In genomic region chr10:58383282-58383681, GRCm38 (mm10) we compare ENCODE assay signal across 8 mouse cellular contexts.
DNase-seq lines count a peak whose midpoint lies in the region; ATAC-seq and TF ChIP-seq lines count a peak whose summit lies in the region.

No protein-coding gene starts in this region.

- H3K9ac ChIP-seq in CH12.LX (ENCODE audit: insufficient read depth, low read depth) = no peak overlapping the region
- no peak overlapping the region for H3K9ac ChIP-seq in embryonic facial prominence, embryonic 13.5 days

- no peaks in the 10 kb centered on the region for H3K27me3 ChIP-seq in CH12.LX (replicated peaks)
- H3K27me3 ChIP-seq in embryonic facial prominence, embryonic 13.5 days = no peaks in the 10 kb centered on the region

- peak; percentile 55 to 70 for DNase-seq in heart, adult 18-20 months
- DNase-seq in heart, postnatal 25 days (ENCODE audit: low spot score) = no peak
- peak; percentile 58 for DNase-seq in CH12.LX (ENCODE audit: extremely low read depth)
- DNase-seq in lung, postnatal 10 days = peak; percentile 61
- peak; percentile 78 to 90 for DNase-seq in right cerebral cortex, postnatal 10 days (ENCODE audit: low spot score in 2 of 2)
- DNase-seq in thymus, postnatal 25 days = no peak

- H3K79me2 ChIP-seq in CH12.LX (replicated peaks; ENCODE audit: control insufficient read depth, extremely low read depth, insufficient read depth, poor library complexity, severe bottlenecking) = peaks cover 75% of the 10 kb centered on the region

- TF ChIP-seq EP300 in CH12.LX (IDR thresholded peaks at IDR 0.05; ENCODE audit: low read length) = no peak

- in situ Hi-C loops in CH12.LX (cut with MboI; ENCODE audit: low pct_ligation_motif_present, low pct_unique_long_range_greater_than_20kb, low sequenced_read_pairs) = no loop called here

- H3K9me3 ChIP-seq in CH12.LX (replicated peaks; ENCODE audit: low read length) = peaks cover 2% of the 10 kb centered on the region
- no peaks in the 10 kb centered on the region for H3K9me3 ChIP-seq in embryonic facial prominence, embryonic 13.5 days

- 50% methylated on average over 3 of the region's 3 CpGs for WGBS in embryonic facial prominence, embryonic 13.5 days

- H3K4me1 ChIP-seq in CH12.LX (ENCODE audit: control insufficient read depth in 1 of 2, insufficient read depth in 2 of 2) = peaks cover 0 to 63% of the 10 kb centered on the region in 2 experiments; a peak in 2 of 4 replicates
- peaks cover 13% of the 10 kb centered on the region for H3K4me1 ChIP-seq in embryonic facial prominence, embryonic 13.5 days

- H3K4me2 ChIP-seq in CH12.LX (ENCODE audit: insufficient read depth, low read depth, poor library complexity, severe bottlenecking) = no peak overlapping the region
- no peak overlapping the region for H3K4me2 ChIP-seq in embryonic facial prominence, embryonic 13.5 days

- no peak for TF ChIP-seq POLR2A in CH12.LX (IDR thresholded peaks at IDR 0.05; ENCODE audit: low read depth, low read length)

- intact Hi-C loops in heart, postnatal 25 days (cut with DNase I) = no loop called here

- no peak overlapping the region for H3K4me3 ChIP-seq in CH12.LX (replicated peaks in 1 of 3; ENCODE audit: low read depth in 2 of 3, low read length in 2 of 3, poor library complexity in 1 of 3)
- no peak overlapping the region for H3K4me3 ChIP-seq in embryonic facial prominence, embryonic 13.5 days

- no peak for TF ChIP-seq CTCF in CH12.LX (conservative IDR thresholded peaks at IDR 0.05 in 1 of 2, IDR thresholded peaks at IDR 0.05 in 1 of 2; ENCODE audit: low read depth in 2 of 2, low read length in 2 of 2)

- H3K36me3 ChIP-seq in CH12.LX (replicated peaks in 1 of 2; ENCODE audit: control insufficient read depth in 1 of 2, insufficient read depth in 1 of 2, low read length in 1 of 2) = peaks cover 0 to 50% of the 10 kb centered on the region in 2 experiments
- no peaks in the 10 kb centered on the region for H3K36me3 ChIP-seq in embryonic facial prominence, embryonic 13.5 days

- no peak overlapping the region for H3K27ac ChIP-seq in CH12.LX (ENCODE audit: insufficient read depth, low read depth)
- H3K27ac ChIP-seq in embryonic facial prominence, embryonic 13.5 days = peak overlapping the region; percentile 44; the same call in 1 of the 2 replicates

- no peak for ATAC-seq in embryonic facial prominence, embryonic 13.5 days (ENCODE audit: insufficient number of reproducible peaks, insufficient read depth, low FRiP score, low TSS enrichment, low read depth)
- peak; percentile 95 for ATAC-seq in hematopoietic stem cell, adult 5-6 weeks (replicated peaks in 1 of 2; ENCODE audit: insufficient read depth in 1 of 2, low FRiP score in 2 of 2, low TSS enrichment in 1 of 2, low read depth in 1 of 2, poor library complexity in 2 of 2, severe bottlenecking in 2 of 2)

- dilution Hi-C loops in CH12.LX (cut with MboI; ENCODE audit: extremely low pct_ligation_motif_present, extremely low pct_unique_long_range_greater_than_20kb, low sequenced_read_pairs) = no loop called here

- TF ChIP-seq RAD21 in CH12.LX (IDR thresholded peaks at IDR 0.05; ENCODE audit: low read depth, low read length) = no peak

TF ChIP-seq in CH12.LX, 34 proteins besides CTCF, POLR2A, EP300 and RAD21:
- no peak for TF ChIP-seq PAX5 (IDR thresholded peaks at IDR 0.05; ENCODE audit: low read length)
- no peak for TF ChIP-seq MXI1 (IDR thresholded peaks at IDR 0.05; ENCODE audit: low read depth, low read length)
- no peak for TF ChIP-seq USF1 (IDR thresholded peaks at IDR 0.05; ENCODE audit: low read depth, low read length)
- TF ChIP-seq ELF1 (IDR thresholded peaks at IDR 0.05; ENCODE audit: low read depth, low read length) = no peak
- no peak for TF ChIP-seq ZKSCAN1 (IDR thresholded peaks at IDR 0.05; ENCODE audit: borderline replicate concordance, low read depth, low read length)
- TF ChIP-seq TBP (conservative IDR thresholded peaks at IDR 0.05; ENCODE audit: low read depth, low read length) = no peak
- no peak for TF ChIP-seq HCFC1 (IDR thresholded peaks at IDR 0.05; ENCODE audit: low read depth, low read length)
- no peak for TF ChIP-seq KAT2A (IDR thresholded peaks at IDR 0.05; ENCODE audit: insufficient replicate concordance, low read length)
- TF ChIP-seq BHLHE40 (IDR thresholded peaks at IDR 0.05; ENCODE audit: low read depth, low read length) = no peak
- TF ChIP-seq MYC (IDR thresholded peaks at IDR 0.05; ENCODE audit: low read depth, low read length) = no peak
- no peak for TF ChIP-seq MAX (IDR thresholded peaks at IDR 0.05; ENCODE audit: low read length)
- no peak for TF ChIP-seq USF2 (conservative IDR thresholded peaks at IDR 0.05; ENCODE audit: low read depth, low read length)
- no peak for TF ChIP-seq MAFK (IDR thresholded peaks at IDR 0.05; ENCODE audit: insufficient replicate concordance, low read length)
- no peak for TF ChIP-seq TCF12 (IDR thresholded peaks at IDR 0.05; ENCODE audit: low read depth, low read length)

Comparison
In these comparisons a context has a peak if more than half of its experiments do, and no peak if none do; other contexts are left out.
1. DNase-seq: peak in heart, adult 18-20 months (2 of 2), CH12.LX (single experiment), lung, postnatal 10 days (single experiment) and right cerebral cortex, postnatal 10 days (2 of 2); none in heart, postnatal 25 days (single experiment) and thymus, postnatal 25 days (single experiment).